Mouse (Mus musculus) hindbrain, embryonic 16.5 days (tissue): ENCODE data around the gene Cideb. TPM values are rescaled to one million over a fixed set of nuclear protein-coding genes. Genes with fewer than 3 reads are reported as not detected.

Source experiments
- ATAC-seq: fragments of 200-750 bp; cut with Nextera tagmentation; 2 replicates; pipeline ENCODE4 v1.8.0; 2017; ENCODE audit warnings: moderate TSS enrichment, moderate library complexity
- H3K27ac ChIP-seq: fragments of 300-500 bp; sonication (generic); 2 replicates; pipeline ENCODE4 v1.5.1; 2014; ENCODE audit warnings: low read depth, mild to moderate bottlenecking, control low read depth, low read length, moderate library complexity
- H3K27me3 ChIP-seq: fragments of 300-500 bp; sonication (generic); replicated peaks from 2 replicates; pipeline ENCODE4 v1.6.1; 2014; ENCODE audit warnings: low read length; ENCODE audit not compliant: control insufficient read depth, insufficient read depth
- H3K36me3 ChIP-seq: fragments of 300-500 bp; sonication (generic); 2 replicates; pipeline ENCODE4 v1.6.1; 2014; ENCODE audit warnings: mild to moderate bottlenecking, low read length, moderate library complexity, mixed read lengths; ENCODE audit not compliant: control insufficient read depth, insufficient read depth
- H3K4me1 ChIP-seq: fragments of 300-500 bp; sonication (generic); 2 replicates; pipeline ENCODE4 v1.6.1; 2014; ENCODE audit warnings: low read depth, low read length; ENCODE audit not compliant: control insufficient read depth, insufficient read depth
- H3K4me2 ChIP-seq: fragments of 300-500 bp; sonication (generic); 2 replicates; pipeline ENCODE4 v1.6.1; 2014; ENCODE audit warnings: mild to moderate bottlenecking, low read length, control low read depth, moderate library complexity
- H3K4me3 ChIP-seq: fragments of 300-500 bp; sonication (generic); 2 replicates; pipeline ENCODE4 v1.5.1; 2014; ENCODE audit warnings: mild to moderate bottlenecking, low read length, control low read depth, moderate library complexity
- H3K9ac ChIP-seq: fragments of 300-500 bp; sonication (generic); 2 replicates; pipeline ENCODE4 v1.6.1; 2014; ENCODE audit warnings: low read depth, mild to moderate bottlenecking, control low read depth, low read length, moderate library complexity
- H3K9me3 ChIP-seq: fragments of 300-500 bp; sonication (generic); 2 replicates; pipeline ENCODE4 v1.6.1; 2014; ENCODE audit warnings: mild to moderate bottlenecking, low read length, moderate library complexity; ENCODE audit not compliant: control insufficient read depth
- WGBS: fragments of 180-500 bp; shearing (Covaris S2); extraction: QIAGEN DNeasy Blood & Tissue Kit; methylation state at CpG from one replicate; pipeline ENCODE4 v1.1.7; 2014; 5-methylcytosine and 5-hydroxymethylcytosine counted together
- polyA plus RNA-seq: library from polyadenylated mRNA; unstranded; fragments of >200 nt; fragmentation: Nextera tagmentation; extraction: Ambion mirVana; gene quantifications from 2 replicates; pipeline ENCODE4 v1.2.1, GENCODE M21; 2015

Cideb gene
- polyA plus RNA-seq, 1 experiment from 2014 or later: 0.63 TPM

- no peak overlapping the region for H3K4me2 ChIP-seq
- H3K4me3 ChIP-seq: no peak overlapping the region
- H3K36me3 ChIP-seq: no peaks in the 10 kb centered on the region
- peaks cover 3% of the 10 kb centered on the region; the same call in 1 of the 2 replicates for H3K27me3 ChIP-seq
- H3K9ac ChIP-seq: no peak overlapping the region
- WGBS: 87% methylated on average over 4 of the region's 4 CpGs
- ATAC-seq: no peak
- no peak overlapping the region for H3K27ac ChIP-seq
- H3K9me3 ChIP-seq: no peaks in the 10 kb centered on the region
- H3K4me1 ChIP-seq: no peaks in the 10 kb centered on the region
Measured at GRCm38 (mm10) chr14:55709509-55709908, 48.7 kb downstream of the Cideb start.

GRCm38 (mm10) chr14:55707397-55707796, 50.9 kb downstream of the Cideb start:
- no peaks in the 10 kb centered on the region for H3K36me3 ChIP-seq
- H3K4me3 ChIP-seq: no peak overlapping the region
- H3K27me3 ChIP-seq: no peaks in the 10 kb centered on the region
- 84% methylated on average over 5 of the region's 5 CpGs for WGBS
- H3K9ac ChIP-seq: no peak overlapping the region
- no peaks in the 10 kb centered on the region for H3K9me3 ChIP-seq
- ATAC-seq: no peak
- H3K4me2 ChIP-seq: no peak overlapping the region
- no peak overlapping the region for H3K27ac ChIP-seq
- no peaks in the 10 kb centered on the region for H3K4me1 ChIP-seq

DNA sequence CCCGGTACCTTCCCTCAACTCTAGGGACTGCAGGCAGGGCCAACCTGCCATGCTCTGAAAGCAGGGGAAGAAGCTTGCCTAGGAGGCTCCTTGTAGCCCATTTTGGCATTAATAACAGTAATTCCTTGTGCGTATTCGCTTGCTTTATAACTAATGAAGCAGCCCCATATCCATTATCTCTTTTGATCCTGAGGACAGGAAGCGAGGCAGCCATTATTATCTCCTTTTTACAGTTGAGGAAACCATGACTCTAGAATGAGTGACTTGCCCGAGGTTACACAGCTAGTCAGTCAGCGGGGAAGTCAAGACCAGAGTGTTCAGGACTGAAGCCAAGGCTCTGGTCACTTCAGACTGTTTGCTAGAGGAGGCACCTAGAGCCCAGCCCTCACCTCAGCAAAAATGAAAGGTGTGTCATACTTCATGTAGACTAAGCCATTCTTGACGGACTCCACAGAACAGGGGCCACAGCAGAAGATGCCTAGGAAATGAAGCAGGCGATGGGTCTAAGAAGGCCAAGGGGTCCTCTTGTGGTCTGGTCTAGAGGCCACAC, 52.1 kb downstream of the Cideb start:
- Histone ChIP-seq H3K4me2 (no peak overlapping the region), H3K9me3 (no peaks in the 10 kb centered on the region), H3K4me3 (no peak overlapping the region), H3K4me1 (no peaks in the 10 kb centered on the region), H3K9ac (no peak overlapping the region), H3K36me3 (no peaks in the 10 kb centered on the region), H3K27me3 (no peaks in the 10 kb centered on the region), H3K27ac (no peak overlapping the region)
- no peak for ATAC-seq
- 90% methylated on average over 8 of the region's 8 CpGs for WGBS

Other genes with a start within 250 kb of the Cideb start
- gene Cpne6, start 248.0 kb downstream of the Cideb start, polyA plus RNA-seq: 10.2 and 11.7 TPM in 2 replicates
- gene Nrl, start 233.5 kb downstream of the Cideb start, polyA plus RNA-seq: 0.15 and 0.23 TPM in 2 replicates
- 29.3 and 32.4 TPM in 2 replicates for gene Pck2, start 218.2 kb downstream of the Cideb start, polyA plus RNA-seq
- gene Dcaf11, start 198.5 kb downstream of the Cideb start, polyA plus RNA-seq: 110 and 127 TPM in 2 replicates
- gene A730061H03Rik, start 198.1 kb downstream of the Cideb start, polyA plus RNA-seq: 0.89 and 1.4 TPM in 2 replicates
- 0.26 and 1.4 TPM in 2 replicates for gene Fitm1, start 182.8 kb downstream of the Cideb start, polyA plus RNA-seq
- gene Psme1, start 180.3 kb downstream of the Cideb start, polyA plus RNA-seq: 223 and 230 TPM in 2 replicates
- 49.4 and 64.2 TPM in 2 replicates for gene Emc9, start 173.2 kb downstream of the Cideb start, polyA plus RNA-seq
- 170 and 173 TPM in 2 replicates for gene Psme2, start 167.3 kb downstream of the Cideb start, polyA plus RNA-seq
- 18.2 and 20.3 TPM in 2 replicates for gene Rnf31, start 166.8 kb downstream of the Cideb start, polyA plus RNA-seq
- gene Irf9, start 154.9 kb downstream of the Cideb start, polyA plus RNA-seq: 9.7 and 10.6 TPM in 2 replicates
- gene Rec8, start 140.4 kb downstream of the Cideb start, polyA plus RNA-seq: 16.8 and 20.2 TPM in 2 replicates
- 116 and 131 TPM in 2 replicates for gene Ipo4, start 122.5 kb downstream of the Cideb start, polyA plus RNA-seq
- 1.5 and 1.6 TPM in 2 replicates for gene Gm49378, start 120.6 kb downstream of the Cideb start, polyA plus RNA-seq
- 68.7 and 72.1 TPM in 2 replicates for gene Tm9sf1, start 114.7 kb downstream of the Cideb start, polyA plus RNA-seq
- gene Tssk4, start 108.3 kb downstream of the Cideb start, polyA plus RNA-seq: 0.32 and 0.53 TPM in 2 replicates
- 77.2 and 82.8 TPM in 2 replicates for gene Mdp1, start 98.0 kb downstream of the Cideb start, polyA plus RNA-seq
- gene Gmpr2, start 86.5 kb downstream of the Cideb start, polyA plus RNA-seq: 48.6 and 50.4 TPM in 2 replicates
- 567 and 599 TPM in 2 replicates for gene Nedd8, start 86.3 kb downstream of the Cideb start, polyA plus RNA-seq
- gene Tinf2, start 76.6 kb downstream of the Cideb start, polyA plus RNA-seq: 25.3 and 25.7 TPM in 2 replicates
- 0.20 and 0.41 TPM in 2 replicates for gene Tgm1, start 44.5 kb downstream of the Cideb start, polyA plus RNA-seq
- 60.3 and 65.8 TPM in 2 replicates for gene Rabggta, start 36.2 kb downstream of the Cideb start, polyA plus RNA-seq
- gene Dhrs1, start 12.8 kb downstream of the Cideb start, polyA plus RNA-seq: 85.9 and 90.3 TPM in 2 replicates
- 27.1 and 27.9 TPM in 2 replicates for gene Nop9, start 12.8 kb downstream of the Cideb start, polyA plus RNA-seq
- 0.47 and 0.66 TPM in 2 replicates for gene Ltb4r2, start 3.0 kb upstream of the Cideb start, polyA plus RNA-seq
- 0.22 and 0.79 TPM in 2 replicates for gene Ltb4r1, start 7.5 kb upstream of the Cideb start, polyA plus RNA-seq
- gene Adcy4, start 25.6 kb upstream of the Cideb start, polyA plus RNA-seq: 3.5 and 5.1 TPM in 2 replicates
- gene Ripk3, start 30.4 kb upstream of the Cideb start, polyA plus RNA-seq: 2.3 and 3.6 TPM in 2 replicates
- gene Nfatc4, start 64.7 kb upstream of the Cideb start, polyA plus RNA-seq: 6.5 and 11.9 TPM in 2 replicates
- 8.4 and 13.7 TPM in 2 replicates for gene Nynrin, start 95.6 kb upstream of the Cideb start, polyA plus RNA-seq
- 0.35 and 0.56 TPM in 2 replicates for gene Cbln3, start 125.9 kb upstream of the Cideb start, polyA plus RNA-seq
- 9.1 and 11.4 TPM in 2 replicates for gene Khnyn, start 126.5 kb upstream of the Cideb start, polyA plus RNA-seq
- 163 and 175 TPM in 2 replicates for gene Sdr39u1, start 141.8 kb upstream of the Cideb start, polyA plus RNA-seq
- gene Cma1, start 186.2 kb upstream of the Cideb start, polyA plus RNA-seq: 2.2 TPM in 1 of 2 replicates, not detected in the other
- gene Cma2, start 192.5 kb upstream of the Cideb start, polyA plus RNA-seq: not detected in 2 replicates